Mouse (Mus musculus) testis, adult 2 months (tissue): ENCODE results near the gene Gm15319. TPM values are rescaled to one million over a fixed set of nuclear protein-coding genes. Genes with fewer than 3 reads are reported as not detected.
"Not testable (repeated sequence)": the region's sequence is repeated elsewhere in the genome, so short reads cannot be mapped to it uniquely, and the experiment has no call there.

Source experiments
- H3K27ac ChIP-seq: fragments of 200-500 bp; 2 replicates; pipeline ENCODE4 v1.5.1; 2012; ENCODE audit warnings: low read depth, low read length; ENCODE audit not compliant: control insufficient read depth, insufficient read depth
- H3K27me3 ChIP-seq: fragments of 200-500 bp; 2 replicates; pipeline ENCODE4 v1.6.1; 2012; ENCODE audit warnings: mild to moderate bottlenecking, low read length, moderate library complexity; ENCODE audit not compliant: control insufficient read depth, insufficient read depth
- H3K36me3 ChIP-seq: fragments of 200-500 bp; 2 replicates; pipeline ENCODE4 v1.6.1; 2012; ENCODE audit warnings: mild to moderate bottlenecking, low read length; ENCODE audit not compliant: control insufficient read depth, insufficient read depth
- H3K4me1 ChIP-seq: fragments of 200-500 bp; 2 replicates; pipeline ENCODE4 v1.6.1; 2012; ENCODE audit warnings: low read length; ENCODE audit not compliant: control insufficient read depth, insufficient read depth
- H3K4me3 ChIP-seq: fragments of 200-500 bp; 2 replicates; pipeline ENCODE4 v1.5.1; 2012; ENCODE audit warnings: low read depth, mild to moderate bottlenecking, low read length, moderate library complexity, mixed read lengths; ENCODE audit not compliant: control insufficient read depth
- CTCF ChIP-seq: fragments of 200-500 bp; IDR thresholded peaks from 2 replicates; pipeline ENCODE4 v1.5.1; 2012; ENCODE audit warnings: low read depth, mild to moderate bottlenecking, inconsistent platforms, low read length, moderate library complexity; ENCODE audit not compliant: control insufficient read depth, insufficient read depth, insufficient replicate concordance
- POLR2A ChIP-seq: fragments of 200-500 bp; IDR thresholded peaks from 2 replicates; pipeline ENCODE4 v1.6.1; 2012; ENCODE audit warnings: low read depth, mild to moderate bottlenecking, inconsistent platforms, low read length, moderate library complexity; ENCODE audit not compliant: control insufficient read depth
- polyA plus RNA-seq: library from polyadenylated mRNA; depleted of rRNA; stranded (reverse); fragments of >200 nt; gene quantifications from 2 replicates; pipeline ENCODE4 v1.2.3, GENCODE M21; 2012

The Gm15319 gene
- polyA plus RNA-seq, 1 experiment: 34.8 TPM

DNA sequence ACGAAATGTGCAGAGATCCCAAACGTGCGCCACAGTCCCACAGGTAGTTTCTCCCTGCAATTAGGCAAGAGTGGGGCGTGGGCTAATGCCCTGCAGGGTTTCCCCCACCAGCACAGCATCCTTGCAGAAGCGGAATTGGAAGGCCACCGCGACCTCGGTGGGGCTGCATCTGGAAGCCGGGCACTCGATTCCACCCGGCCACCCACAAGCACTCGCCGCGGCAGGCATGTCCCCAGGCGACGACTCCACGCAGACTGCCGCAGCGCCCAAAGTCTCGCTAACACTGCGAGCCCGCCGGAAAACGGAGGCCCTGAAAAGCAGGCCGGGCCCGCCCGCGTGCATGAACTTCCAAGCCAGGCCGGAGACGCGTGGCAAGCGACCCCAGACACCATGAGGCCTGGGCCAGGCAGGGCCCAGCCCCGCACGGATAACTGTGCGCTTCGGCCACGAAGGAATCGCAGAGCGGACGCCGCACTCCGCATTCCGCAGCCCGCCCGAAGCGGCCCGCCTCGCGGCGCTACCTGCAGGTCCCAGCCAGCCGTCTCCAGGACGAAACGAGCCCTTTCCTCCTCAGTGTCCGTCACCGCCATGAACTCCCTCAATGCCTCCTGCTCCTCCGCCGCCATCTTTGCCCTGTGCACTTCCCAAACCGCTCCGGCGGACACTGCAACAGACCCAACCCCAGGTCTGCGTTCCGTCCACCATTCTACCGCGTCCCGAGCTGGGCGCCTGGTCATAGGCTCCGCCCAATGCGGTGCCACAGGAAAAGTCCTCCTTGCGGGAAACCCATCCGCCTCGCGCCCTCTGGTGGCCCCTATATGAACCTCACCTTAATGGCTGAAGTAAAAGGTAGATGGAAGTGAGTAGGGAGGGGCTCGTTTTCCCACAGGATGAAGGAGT, 66.0 kb downstream of the Gm15319 start:
- H3K27ac ChIP-seq: peak overlapping the region; percentile 77

GRCm38 (mm10) chr8:20295881-20296280, 67.1 kb downstream of the Gm15319 start:
- H3K4me1 ChIP-seq, H3K36me3 ChIP-seq, H3K27ac ChIP-seq, H3K27me3 ChIP-seq, H3K4me3 ChIP-seq: not testable (repeated sequence)

More for the DNA sequence above, 66.0 kb downstream of the Gm15319 start:
- not testable (repeated sequence) for H3K36me3 ChIP-seq, H3K4me1 ChIP-seq, H3K27me3 ChIP-seq
- peak; percentile 60; the same call in 1 of the 2 replicates for TF ChIP-seq CTCF
- peak; percentile 52; the same call in 1 of the 2 replicates for TF ChIP-seq POLR2A
- peak overlapping the region; percentile 92 for H3K4me3 ChIP-seq

DNA sequence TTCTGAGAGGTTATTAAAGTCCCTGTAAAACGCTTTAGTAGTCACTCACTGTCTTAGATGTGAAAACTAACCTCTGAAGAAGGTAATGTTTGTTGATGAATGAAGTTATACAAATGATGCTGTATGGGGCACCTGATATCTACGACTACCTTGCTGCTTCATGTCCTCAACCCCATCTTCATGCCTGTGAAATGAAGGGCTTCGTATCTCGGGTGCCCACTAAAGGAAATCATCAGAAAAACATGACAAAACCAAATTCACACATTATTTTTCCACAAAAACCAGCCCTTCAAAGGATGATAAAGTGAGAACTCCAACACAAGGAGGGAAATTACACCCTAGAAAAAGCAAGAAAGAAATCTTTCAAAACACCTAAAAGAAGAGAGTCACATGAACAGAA, 68.2 kb downstream of the Gm15319 start:
- not testable (repeated sequence) for H3K36me3 ChIP-seq, H3K4me3 ChIP-seq, H3K4me1 ChIP-seq, H3K27me3 ChIP-seq, H3K27ac ChIP-seq

- H3K36me3 ChIP-seq, H3K4me1 ChIP-seq, H3K27me3 ChIP-seq, H3K27ac ChIP-seq, H3K4me3 ChIP-seq: not testable (repeated sequence)
Observed at GRCm38 (mm10) chr8:20293966-20294365, 69.0 kb downstream of the Gm15319 start.

- not testable (repeated sequence) for H3K36me3 ChIP-seq, H3K27me3 ChIP-seq, H3K27ac ChIP-seq, H3K4me3 ChIP-seq, H3K4me1 ChIP-seq
Observed at GRCm38 (mm10) chr8:20290015-20290414, 73.0 kb downstream of the Gm15319 start.

GRCm38 (mm10) chr8:20288878-20289277, 74.1 kb downstream of the Gm15319 start:
- H3K27ac ChIP-seq, H3K27me3 ChIP-seq: not testable (repeated sequence)

GRCm38 (mm10) chr8:20287706-20288105, 75.3 kb downstream of the Gm15319 start:
- not testable (repeated sequence) for H3K36me3 ChIP-seq, H3K4me1 ChIP-seq, H3K4me3 ChIP-seq, H3K27ac ChIP-seq, H3K27me3 ChIP-seq

More at GRCm38 (mm10) chr8:20288878-20289277, 74.1 kb downstream of the Gm15319 start:
- not testable (repeated sequence) for H3K4me1 ChIP-seq, H3K36me3 ChIP-seq, H3K4me3 ChIP-seq
